Mouse (Mus musculus) midbrain, embryonic 11.5 days (tissue): ENCODE results near the gene Defb18. TPM values are rescaled to one million over a fixed set of nuclear protein-coding genes. Genes with fewer than 3 reads are reported as not detected.

ENCODE experiments used
- polyA plus RNA-seq: library from polyadenylated mRNA; unstranded; fragments of >200 nt; fragmentation: Nextera tagmentation; extraction: Ambion mirVana; gene quantifications from 2 replicates; pipeline ENCODE4 v1.2.1, GENCODE M21; 2014

Defb18 gene
- polyA plus RNA-seq, 1 experiment from 2014 or later: not detected

Other genes starting within 250 kb of the Defb18 start
- gene Crisp4, start 91.5 kb downstream of the Defb18 start, polyA plus RNA-seq: not detected in 2 replicates
- gene Defb41, start 27.7 kb upstream of the Defb18 start, polyA plus RNA-seq: not detected in 2 replicates